15 mouse cellular contexts compared by ENCODE assay signal in the genomic region with DNA sequence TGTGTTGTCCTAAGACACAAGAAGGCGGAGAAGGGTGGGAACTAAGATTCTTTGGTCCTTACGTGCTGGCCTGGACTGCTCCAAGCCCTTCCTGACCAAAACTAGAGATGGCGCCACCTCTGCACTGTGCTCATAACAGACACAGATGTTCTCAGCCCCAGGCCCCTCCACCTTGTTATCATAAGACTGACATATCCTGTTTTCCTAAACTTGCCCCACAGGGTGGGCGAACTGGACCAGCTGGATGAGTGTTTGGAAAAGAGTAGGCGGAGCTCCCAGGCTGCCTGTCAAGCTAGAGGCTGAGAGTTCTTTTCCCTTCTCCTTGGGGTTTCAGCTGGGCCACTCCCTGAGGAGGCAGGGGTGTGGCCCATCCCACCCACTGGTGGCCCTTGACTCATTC. TPM values are rescaled to one million over a fixed set of nuclear protein-coding genes. Genes with fewer than 3 reads are reported as not detected.
DNase-seq lines count a peak whose midpoint lies in the region; ATAC-seq and TF ChIP-seq lines count a peak whose summit lies in the region.
"Had no signal": no experiment of that assay in that cellular context is flagged by ENCODE, and none has a peak within 500 bp of the region (broad histone marks: within the 10 kb centered on the region; RNA-seq: fewer than 3 reads in every experiment).

No protein-coding gene starts in this region.

- no peak overlapping the region; the same call in 1 of the 2 replicates for H3K27ac ChIP-seq in heart, embryonic 11.5 days (ENCODE audit: low read depth, low read length)
- 0 out of 2 replicates have a peak overlapping the region, but pooled peaks have one; percentile 9 for H3K27ac ChIP-seq in liver, embryonic 12.5 days
- H3K27ac ChIP-seq in liver, postnatal 0 days (ENCODE audit: low read depth), result no peak overlapping the region
- no peak overlapping the region for H3K27ac ChIP-seq in forebrain, embryonic 10.5 days
- H3K27ac ChIP-seq: neural tube, embryonic 12.5 days had no signal

- WGBS in heart, embryonic 11.5 days (ENCODE audit: insufficient replicate concordance), result 54% methylated on average over 5 of the region's 5 CpGs
- 62% methylated on average over 5 of the region's 5 CpGs for WGBS in liver, embryonic 12.5 days (ENCODE audit: insufficient replicate concordance)
- WGBS in liver, postnatal 0 days (ENCODE audit: insufficient replicate concordance), result 82% methylated on average over 5 of the region's 5 CpGs
- 72% methylated on average over 5 of the region's 5 CpGs for WGBS in forebrain, embryonic 10.5 days

- no peak for DNase-seq in heart, adult 11 months
- DNase-seq in liver, postnatal 0 days, result no peak
- DNase-seq in embryo, embryonic 10.5 days (ENCODE audit: low spot score), result peak; percentile 57
- DNase-seq in mesoderm, embryonic 11.5 days (ENCODE audit: low read depth, low spot score), result peak; percentile 49
- no peak for DNase-seq in frontal cortex, postnatal 10 days (ENCODE audit: low spot score in 2 of 2)
- no peak for DNase-seq in forebrain, embryonic 10.5 days (ENCODE audit: extremely low spot score, low spot score)
- DNase-seq: adrenal gland, postnatal 10 days; heart, adult 18-20 months had no signal

- no peak overlapping the region for H3K4me3 ChIP-seq in heart, embryonic 11.5 days (ENCODE audit: low read depth, low read length)
- H3K4me3 ChIP-seq in liver, embryonic 12.5 days, result no peak overlapping the region
- no peak overlapping the region for H3K4me3 ChIP-seq in liver, postnatal 0 days (ENCODE audit: low read depth, low read length)
- no peak overlapping the region for H3K4me3 ChIP-seq in forebrain, embryonic 10.5 days
- H3K4me3 ChIP-seq: megakaryocyte, embryonic 14.5 days; neural tube, embryonic 12.5 days had no signal

- H3K9me3 ChIP-seq in heart, embryonic 11.5 days (replicated peaks; ENCODE audit: control insufficient read depth, low read length), result no peaks in the 10 kb centered on the region
- H3K9me3 ChIP-seq in liver, embryonic 12.5 days (replicated peaks), result no peaks in the 10 kb centered on the region
- H3K9me3 ChIP-seq in liver, postnatal 0 days (ENCODE audit: low read length), result no peaks in the 10 kb centered on the region
- no peaks in the 10 kb centered on the region for H3K9me3 ChIP-seq in forebrain, embryonic 10.5 days
- H3K9me3 ChIP-seq: megakaryocyte, embryonic 14.5 days; neural tube, embryonic 12.5 days had no signal

- H3K27me3 ChIP-seq in heart, embryonic 11.5 days (ENCODE audit: control insufficient read depth, insufficient read depth, low read length), result no peaks in the 10 kb centered on the region
- no peaks in the 10 kb centered on the region for H3K27me3 ChIP-seq in liver, embryonic 12.5 days (replicated peaks)
- no peaks in the 10 kb centered on the region for H3K27me3 ChIP-seq in liver, postnatal 0 days (ENCODE audit: insufficient read depth, low read length)
- H3K27me3 ChIP-seq in forebrain, embryonic 10.5 days (ENCODE audit: poor library complexity, severe bottlenecking), result no peaks in the 10 kb centered on the region
- H3K27me3 ChIP-seq: megakaryocyte, embryonic 14.5 days; neural tube, embryonic 12.5 days; Patski had no signal

- H3K9ac ChIP-seq in heart, embryonic 11.5 days (ENCODE audit: low read depth, low read length), result no peak overlapping the region
- H3K9ac ChIP-seq in liver, embryonic 12.5 days, result no peak overlapping the region
- H3K9ac ChIP-seq in liver, postnatal 0 days (replicated peaks), result no peak overlapping the region
- H3K9ac ChIP-seq: neural tube, embryonic 12.5 days had no signal

- no peaks in the 10 kb centered on the region for H3K36me3 ChIP-seq in heart, embryonic 11.5 days (ENCODE audit: control insufficient read depth, insufficient read depth, low read length)
- H3K36me3 ChIP-seq in liver, embryonic 12.5 days, result peaks cover 31% of the 10 kb centered on the region
- peaks cover 12% of the 10 kb centered on the region for H3K36me3 ChIP-seq in liver, postnatal 0 days (replicated peaks; ENCODE audit: insufficient read depth, low read length)
- H3K36me3 ChIP-seq in forebrain, embryonic 10.5 days (replicated peaks), result peaks cover 28% of the 10 kb centered on the region

- peak; percentile 59; the same call in 1 of the 2 replicates for ATAC-seq in heart, embryonic 11.5 days (replicated peaks; ENCODE audit: insufficient number of reproducible peaks, low FRiP score, low TSS enrichment)
- no peak for ATAC-seq in liver, embryonic 12.5 days
- no peak for ATAC-seq in liver, postnatal 0 days
- ATAC-seq: forebrain, embryonic 16.5 days; intestine, embryonic 16.5 days; Patski had no signal

- peaks cover 15% of the 10 kb centered on the region for H3K4me1 ChIP-seq in heart, embryonic 11.5 days (ENCODE audit: control insufficient read depth, insufficient read depth, low read length)
- peaks cover 44% of the 10 kb centered on the region for H3K4me1 ChIP-seq in liver, embryonic 12.5 days
- H3K4me1 ChIP-seq in liver, postnatal 0 days (ENCODE audit: insufficient read depth), result peaks cover 8% of the 10 kb centered on the region
- peaks cover 12% of the 10 kb centered on the region for H3K4me1 ChIP-seq in forebrain, embryonic 10.5 days

- no peak for TF ChIP-seq EP300 in liver, postnatal 0 days (IDR thresholded peaks at IDR 0.05; ENCODE audit: low read depth)

- no peak for TF ChIP-seq CTCF in liver, postnatal 0 days (IDR thresholded peaks at IDR 0.05; ENCODE audit: low read depth)

- no peak overlapping the region for H3K4me2 ChIP-seq in heart, embryonic 11.5 days
- H3K4me2 ChIP-seq in liver, embryonic 12.5 days, result no peak overlapping the region
- no peak overlapping the region for H3K4me2 ChIP-seq in liver, postnatal 0 days (ENCODE audit: low read depth, low read length)
- H3K4me2 ChIP-seq: neural tube, embryonic 12.5 days had no signal

RNA-seq across cellular contexts. Expression of gene Zswim1, which starts 4.8 kb away (rescaled TPM):
- 11.4 and 11.7 TPM in 2 replicates for polyA plus RNA-seq in heart, embryonic 11.5 days (2014; fragmentation: Nextera tagmentation; extraction: Ambion mirVana)
- polyA plus RNA-seq in liver, embryonic 12.5 days (2016; fragmentation: Nextera tagmentation; extraction: Ambion mirVana), result 8.9 and 9.1 TPM in 2 replicates
- polyA plus RNA-seq in liver, postnatal 0 days (2015; fragmentation: Nextera tagmentation; extraction: Ambion mirVana), result 3.1 TPM in 2 replicates
- polyA plus RNA-seq in forebrain, embryonic 10.5 days (2016; fragmentation: Nextera tagmentation; extraction: Ambion mirVana), result 25.5 and 25.9 TPM in 2 replicates

RNA-seq across cellular contexts. Expression of gene Spata25, which starts 10.6 kb away (rescaled TPM):
- polyA plus RNA-seq in heart, embryonic 11.5 days (2014; fragmentation: Nextera tagmentation; extraction: Ambion mirVana), result 0.30 TPM in 1 of 2 replicates, not detected in the other
- polyA plus RNA-seq in liver, embryonic 12.5 days (2016; fragmentation: Nextera tagmentation; extraction: Ambion mirVana), result not detected in 2 replicates
- not detected in 2 replicates for polyA plus RNA-seq in liver, postnatal 0 days (2015; fragmentation: Nextera tagmentation; extraction: Ambion mirVana)
- 0.19 TPM in 1 of 2 replicates, not detected in the other for polyA plus RNA-seq in forebrain, embryonic 10.5 days (2016; fragmentation: Nextera tagmentation; extraction: Ambion mirVana)
- polyA plus RNA-seq: intestine, embryonic 16.5 days; neural tube, embryonic 12.5 days had no signal

RNA-seq across cellular contexts. Expression of gene Zswim3, which starts 12.8 kb away (rescaled TPM):
- 7.2 and 7.4 TPM in 2 replicates for polyA plus RNA-seq in heart, embryonic 11.5 days (2014; fragmentation: Nextera tagmentation; extraction: Ambion mirVana)
- polyA plus RNA-seq in liver, embryonic 12.5 days (2016; fragmentation: Nextera tagmentation; extraction: Ambion mirVana), result 4.8 and 5.9 TPM in 2 replicates
- 2.0 and 2.2 TPM in 2 replicates for polyA plus RNA-seq in liver, postnatal 0 days (2015; fragmentation: Nextera tagmentation; extraction: Ambion mirVana)
- 8.6 and 9.2 TPM in 2 replicates for polyA plus RNA-seq in forebrain, embryonic 10.5 days (2016; fragmentation: Nextera tagmentation; extraction: Ambion mirVana)

RNA-seq across cellular contexts. Expression of gene Acot8, which starts 13.0 kb away (rescaled TPM):
- polyA plus RNA-seq in heart, embryonic 11.5 days (2014; fragmentation: Nextera tagmentation; extraction: Ambion mirVana), result 15.1 and 16.8 TPM in 2 replicates
- 20.3 and 21.5 TPM in 2 replicates for polyA plus RNA-seq in liver, embryonic 12.5 days (2016; fragmentation: Nextera tagmentation; extraction: Ambion mirVana)
- 23.1 and 25.0 TPM in 2 replicates for polyA plus RNA-seq in liver, postnatal 0 days (2015; fragmentation: Nextera tagmentation; extraction: Ambion mirVana)
- 15.3 and 16.3 TPM in 2 replicates for polyA plus RNA-seq in forebrain, embryonic 10.5 days (2016; fragmentation: Nextera tagmentation; extraction: Ambion mirVana)

RNA-seq across cellular contexts. Expression of gene Ctsa, which starts 15.0 kb away (rescaled TPM):
- polyA plus RNA-seq in heart, embryonic 11.5 days (2014; fragmentation: Nextera tagmentation; extraction: Ambion mirVana), result 143 and 149 TPM in 2 replicates
- 66.7 and 69.3 TPM in 2 replicates for polyA plus RNA-seq in liver, embryonic 12.5 days (2016; fragmentation: Nextera tagmentation; extraction: Ambion mirVana)
- polyA plus RNA-seq in liver, postnatal 0 days (2015; fragmentation: Nextera tagmentation; extraction: Ambion mirVana), result 101 and 109 TPM in 2 replicates
- 77.8 and 80.4 TPM in 2 replicates for polyA plus RNA-seq in forebrain, embryonic 10.5 days (2016; fragmentation: Nextera tagmentation; extraction: Ambion mirVana)

Comparison
In these comparisons a context has a peak if more than half of its experiments do, and no peak if none do; other contexts are left out.
1. DNase-seq: peak in embryo, embryonic 10.5 days (single experiment) and mesoderm, embryonic 11.5 days (single experiment); none in heart, adult 11 months (single experiment), liver, postnatal 0 days (single experiment), frontal cortex, postnatal 10 days (0 of 2) and forebrain, embryonic 10.5 days (single experiment).